Mouse (Mus musculus) kidney, postnatal 36 days (tissue): ENCODE measurements at regions not wholly inside any gene's neighbourhood (a gene's known extent, or its start where the extent isn't known, plus 50 kb on each side); places are given as distances from the start of the nearest gene placed in this dataset.

Experiments
- DNase-seq, 2 experiments: peaks; one replicate each; pipeline ENCODE4 v3.0.0; 2021 to 2022; ENCODE audit warnings: mixed read lengths in 2 of 2

- no peak for DNase-seq
Observed at GRCm38 (mm10) chr5:45025383-45025782, 225.9 kb upstream of the Ldb2 start.

GRCm38 (mm10) chr5:45007930-45008329 lies 208.4 kb upstream of the Ldb2 start:
- no peak for DNase-seq

GRCm38 (mm10) chr5:45000996-45001395 lies 201.5 kb upstream of the Ldb2 start:
- DNase-seq = no peak

- no peak for DNase-seq
Observed at GRCm38 (mm10) chr5:44999032-44999431, 199.6 kb upstream of the Ldb2 start.

GRCm38 (mm10) chr5:44975456-44976195 lies 176.1 kb upstream of the Ldb2 start:
- peak; percentile 1 to 2 for DNase-seq

- peak; percentile 4 to 6 for DNase-seq
Observed at GRCm38 (mm10) chr5:44943023-44943921, 143.8 kb upstream of the Ldb2 start.

- no peak for DNase-seq
Observed at GRCm38 (mm10) chr5:44942575-44942974, 143.1 kb upstream of the Ldb2 start.

GRCm38 (mm10) chr5:44925476-44925875 lies 126.0 kb upstream of the Ldb2 start:
- no peak for DNase-seq

GRCm38 (mm10) chr5:44922129-44922775 lies 122.8 kb upstream of the Ldb2 start:
- DNase-seq = no peak

- no peak for DNase-seq
Observed at GRCm38 (mm10) chr5:44917816-44918213, 118.3 kb upstream of the Ldb2 start.

- DNase-seq = no peak
Observed at GRCm38 (mm10) chr5:44917173-44917815, 117.8 kb upstream of the Ldb2 start.

- no peak for DNase-seq
Observed at GRCm38 (mm10) chr5:44902541-44902940, 103.1 kb upstream of the Ldb2 start.

- DNase-seq = no peak
Observed at GRCm38 (mm10) chr5:44886566-44887070, 87.1 kb upstream of the Ldb2 start.

- peak in 1 of 2 experiments; percentile 1 for DNase-seq
Observed at GRCm38 (mm10) chr5:44876946-44877345, 77.5 kb upstream of the Ldb2 start.

GRCm38 (mm10) chr5:44872243-44872642 lies 72.8 kb upstream of the Ldb2 start:
- DNase-seq = no peak

GRCm38 (mm10) chr5:44863887-44864286 lies 64.4 kb upstream of the Ldb2 start:
- no peak for DNase-seq

GRCm38 (mm10) chr5:44863349-44863748 lies 63.9 kb upstream of the Ldb2 start:
- no peak for DNase-seq

- no peak for DNase-seq
Observed at GRCm38 (mm10) chr5:44854189-44854588, 54.7 kb upstream of the Ldb2 start.
